Mouse (Mus musculus) embryonic fibroblast, embryonic 13.5 days (primary cell): ENCODE results near the gene Mest. TPM values are rescaled to one million over a fixed set of nuclear protein-coding genes. Genes with fewer than 3 reads are reported as not detected.

Experiments
- H3K27ac ChIP-seq: 2 replicates; pipeline ENCODE4 v1.5.1; 2012; ENCODE audit warnings: low read length, control low read depth, inconsistent platforms; ENCODE audit not compliant: insufficient read depth
- H3K4me1 ChIP-seq: 2 replicates; pipeline ENCODE4 v1.6.1; 2011; ENCODE audit warnings: low read length; ENCODE audit not compliant: control insufficient read depth, insufficient read depth
- H3K4me3 ChIP-seq: 2 replicates; pipeline ENCODE4 v1.5.1; 2011; ENCODE audit warnings: mild to moderate bottlenecking, control low read depth, low read length; ENCODE audit not compliant: insufficient read depth
- CTCF ChIP-seq: IDR thresholded peaks from 2 replicates; pipeline ENCODE4 v1.5.1; 2011; ENCODE audit warnings: mild to moderate bottlenecking, control low read depth, low read length, moderate library complexity, borderline replicate concordance; ENCODE audit not compliant: insufficient read depth
- POLR2A ChIP-seq: IDR thresholded peaks from 2 replicates; pipeline ENCODE4 v1.6.1; 2011; ENCODE audit warnings: low read depth, mild to moderate bottlenecking, control low read depth, low read length, moderate library complexity
- polyA plus RNA-seq: library from polyadenylated mRNA; stranded (reverse); fragments of >200 nt; gene quantifications from 2 replicates; pipeline ENCODE4 v1.2.4, GENCODE M21; 2011; ENCODE audit warnings: low read depth; ENCODE audit not compliant: missing spikeins, insufficient read length

The Mest gene
- polyA plus RNA-seq, 1 experiment, result 540 TPM

- peak overlapping the region; percentile 55 for H3K4me3 ChIP-seq
- no peaks in the 10 kb centered on the region for H3K4me1 ChIP-seq
- H3K27ac ChIP-seq, result no peak overlapping the region
- TF ChIP-seq POLR2A (peak; percentile 99), CTCF (no peak)
These were observed 14.5 kb downstream of the Mest start for GRCm38 (mm10) chr6:30737548-30738463.

- Histone ChIP-seq H3K4me3 (peak overlapping the region; percentile 55), H3K4me1 (no peaks in the 10 kb centered on the region), H3K27ac (no peak overlapping the region)
- TF ChIP-seq CTCF (no peak), POLR2A (no peak)
These were observed 15.2 kb downstream of the Mest start for GRCm38 (mm10) chr6:30738464-30739006.

GRCm38 (mm10) chr6:30739177-30739747 is 15.9 kb downstream of the Mest start:
- no peak for TF ChIP-seq POLR2A
- TF ChIP-seq CTCF, result no peak
- H3K4me1 ChIP-seq, result no peaks in the 10 kb centered on the region
- H3K27ac ChIP-seq, result no peak overlapping the region
- peak overlapping the region; percentile 37 for H3K4me3 ChIP-seq

DNA sequence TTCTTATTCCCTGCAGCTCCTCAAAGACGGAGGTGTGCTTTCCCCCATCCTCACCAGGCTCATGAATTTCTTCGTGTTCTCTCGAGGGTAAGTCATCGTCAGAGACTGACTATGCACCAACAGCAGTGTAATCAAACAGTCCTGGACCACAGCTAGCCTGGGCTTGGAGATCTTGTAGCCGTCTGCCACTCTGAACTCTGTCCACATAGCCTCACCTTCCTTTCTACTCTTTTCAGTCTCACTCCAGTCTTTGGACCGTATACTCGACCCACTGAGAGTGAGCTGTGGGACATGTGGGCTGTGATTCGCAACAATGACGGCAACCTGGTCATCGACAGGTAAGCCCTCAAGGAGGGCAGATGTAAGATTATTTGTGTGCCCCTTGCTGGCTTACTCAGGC is 21.5 kb downstream of the Mest start:
- H3K4me1 ChIP-seq, result no peaks in the 10 kb centered on the region
- TF ChIP-seq POLR2A, result no peak
- TF ChIP-seq CTCF, result no peak
- no peak overlapping the region for H3K4me3 ChIP-seq
- no peak overlapping the region for H3K27ac ChIP-seq

DNA sequence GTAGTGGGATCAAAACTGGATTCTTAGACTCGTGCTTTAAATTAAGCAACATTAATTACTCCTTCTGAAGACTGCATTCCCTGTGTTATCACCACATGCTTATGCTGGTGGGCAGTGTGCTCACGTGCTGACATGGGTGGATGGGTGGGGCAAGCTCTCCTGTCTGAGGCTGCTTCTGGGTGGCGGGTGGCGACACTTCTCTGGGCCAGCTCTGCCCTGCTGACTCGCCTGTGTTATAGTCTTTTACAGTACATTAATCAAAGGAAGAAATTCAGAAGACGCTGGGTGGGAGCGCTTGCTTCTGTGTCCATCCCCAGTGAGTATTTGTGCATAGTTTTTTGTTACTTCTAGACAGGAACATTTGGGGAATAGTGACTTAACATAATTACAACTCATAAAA is 22.2 kb downstream of the Mest start:
- H3K27ac ChIP-seq, result no peak overlapping the region
- no peak overlapping the region for H3K4me3 ChIP-seq
- H3K4me1 ChIP-seq, result no peaks in the 10 kb centered on the region
- TF ChIP-seq CTCF (no peak), POLR2A (no peak)

GRCm38 (mm10) chr6:30747631-30748357 is 24.4 kb downstream of the Mest start:
- Histone ChIP-seq H3K27ac (no peak overlapping the region), H3K4me1 (no peaks in the 10 kb centered on the region), H3K4me3 (no peak overlapping the region)
- TF ChIP-seq POLR2A (no peak), CTCF (no peak)

DNA sequence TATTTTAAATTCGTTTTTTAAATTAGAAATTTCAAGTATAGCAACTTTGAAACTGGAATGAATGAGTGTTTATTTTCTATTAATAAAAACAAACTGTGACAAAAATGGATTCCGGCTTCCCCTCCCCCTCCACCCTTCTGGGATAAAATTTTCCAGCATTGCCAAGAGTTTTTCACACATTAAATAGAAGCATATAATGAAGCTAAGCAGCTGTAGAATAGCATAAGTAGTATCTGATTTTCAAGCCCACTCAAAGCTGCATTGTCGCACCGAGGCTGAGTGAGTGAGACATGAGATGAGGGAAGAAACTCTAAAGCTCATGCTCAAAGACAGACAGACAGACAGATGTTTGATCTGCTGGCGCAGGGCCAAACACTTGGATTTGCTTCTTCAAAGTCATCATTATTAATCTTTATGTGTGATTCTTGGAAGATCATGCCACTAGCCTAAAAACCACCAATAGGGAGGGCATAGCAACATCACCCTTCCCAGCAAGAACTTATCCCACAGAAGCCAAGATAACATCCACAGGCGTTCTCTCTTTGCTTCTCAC is 25.1 kb downstream of the Mest start:
- no peaks in the 10 kb centered on the region for H3K4me1 ChIP-seq
- no peak overlapping the region for H3K27ac ChIP-seq
- no peak for TF ChIP-seq POLR2A
- no peak for TF ChIP-seq CTCF
- no peak overlapping the region for H3K4me3 ChIP-seq

DNA sequence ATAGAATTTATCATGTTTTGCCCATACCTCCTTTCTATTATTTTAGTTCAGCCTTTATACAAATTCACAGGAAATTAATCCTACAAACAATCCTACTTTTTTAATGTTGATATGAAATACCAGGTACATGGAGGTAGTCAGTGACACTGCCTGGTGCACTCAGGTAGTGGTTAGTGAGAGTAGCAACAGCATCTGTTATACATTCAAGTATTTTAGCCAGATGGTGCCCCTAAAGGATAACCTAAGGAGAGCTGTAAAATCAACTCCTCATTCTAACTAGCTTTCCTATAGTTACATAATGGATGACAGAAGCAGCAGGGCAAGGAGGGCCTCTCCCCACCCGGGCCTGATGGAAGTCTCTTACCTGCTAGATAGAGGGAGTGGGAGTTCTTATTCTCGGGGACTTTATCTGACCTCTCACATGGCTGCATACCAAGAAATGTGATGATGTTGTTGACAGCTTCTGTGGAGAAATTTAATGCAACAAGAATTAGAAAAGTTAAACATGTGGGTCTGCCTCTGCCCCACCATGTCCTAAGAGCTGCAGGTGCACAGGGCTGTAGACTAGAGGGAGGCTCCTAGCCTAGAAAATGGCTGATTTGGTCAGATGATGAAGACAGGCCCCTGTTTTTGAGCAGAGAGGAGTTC is 25.8 kb downstream of the Mest start:
- no peak overlapping the region for H3K4me3 ChIP-seq
- H3K27ac ChIP-seq, result no peak overlapping the region
- no peaks in the 10 kb centered on the region for H3K4me1 ChIP-seq
- no peak for TF ChIP-seq CTCF

- Histone ChIP-seq H3K4me3 (no peak overlapping the region), H3K27ac (no peak overlapping the region), H3K4me1 (no peaks in the 10 kb centered on the region)
- TF ChIP-seq CTCF, result no peak
- TF ChIP-seq POLR2A, result no peak; the same call in 1 of the 2 replicates
These were observed 26.5 kb downstream of the Mest start for GRCm38 (mm10) chr6:30749892-30750291.

GRCm38 (mm10) chr6:30750482-30750881 is 27.1 kb downstream of the Mest start:
- H3K27ac ChIP-seq, result no peak overlapping the region
- no peak overlapping the region for H3K4me3 ChIP-seq
- H3K4me1 ChIP-seq, result no peaks in the 10 kb centered on the region
- TF ChIP-seq POLR2A (peak; percentile 16; the same call in 1 of the 2 replicates), CTCF (no peak)
